In the genomic region with DNA sequence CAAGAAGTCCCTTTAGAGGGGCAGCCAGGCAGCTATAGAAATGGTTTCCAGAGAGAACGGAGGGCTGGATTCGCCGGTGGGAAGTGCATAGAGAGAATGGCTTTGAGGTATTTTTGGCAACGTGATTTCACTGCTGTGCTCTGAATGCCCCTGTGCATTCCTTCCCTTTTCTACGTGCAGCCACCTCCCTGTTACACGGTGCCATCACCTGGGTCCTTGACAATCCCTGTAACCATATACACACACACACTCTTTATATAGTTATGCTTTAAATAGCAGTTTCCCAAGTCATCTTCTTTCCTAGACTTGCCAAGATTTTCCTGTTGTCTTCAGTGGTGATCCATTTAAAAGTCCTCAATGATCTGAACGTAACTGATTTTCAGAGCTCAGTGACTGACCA, we compare ENCODE assay signal across 22 mouse cellular contexts.
DNase-seq lines count a peak whose midpoint lies in the region; ATAC-seq lines count a peak whose summit lies in the region.
"Had no signal": no experiment of that assay in that cellular context is flagged by ENCODE, and none has a peak within 500 bp of the region (broad histone marks: within the 10 kb centered on the region; RNA-seq: fewer than 3 reads in every experiment).

No protein-coding gene starts in this region.

- no peak overlapping the region for H3K4me3 ChIP-seq in heart, embryonic 12.5 days
- H3K4me3 ChIP-seq in heart, embryonic 14.5 days (ENCODE audit: control insufficient read depth in 1 of 2, insufficient read depth in 1 of 2, low read depth in 1 of 2, low read length in 2 of 2), result no peak overlapping the region
- no peak overlapping the region for H3K4me3 ChIP-seq in heart, embryonic 16.5 days (ENCODE audit: low read length)
- no peak overlapping the region for H3K4me3 ChIP-seq in heart, embryonic 11.5 days (ENCODE audit: low read depth, low read length)
- H3K4me3 ChIP-seq: embryonic facial prominence, embryonic 13.5 days; embryonic facial prominence, embryonic 15.5 days; erythroblast, embryonic 14.5 days; forebrain, embryonic 10.5 days; forebrain, embryonic 12.5 days had no signal

- intact Hi-C loops in heart, postnatal 25 days (cut with DNase I), result no loop called here
- intact Hi-C loops in heart, postnatal 36 days (cut with DNase I), result loop anchor here (10.0 kb wide), 1 partner anchor 413 kb away; no protein-coding TSS in a partner anchor

- H3K36me3 ChIP-seq in heart, embryonic 12.5 days, result no peaks in the 10 kb centered on the region
- no peaks in the 10 kb centered on the region for H3K36me3 ChIP-seq in heart, embryonic 14.5 days (ENCODE audit: control insufficient read depth, insufficient read depth, low read length)
- H3K36me3 ChIP-seq in heart, embryonic 16.5 days (ENCODE audit: control insufficient read depth, insufficient read depth), result no peaks in the 10 kb centered on the region
- no peaks in the 10 kb centered on the region; the same call in 1 of the 2 replicates for H3K36me3 ChIP-seq in heart, embryonic 11.5 days (ENCODE audit: control insufficient read depth, insufficient read depth, low read length)
- H3K36me3 ChIP-seq: embryonic facial prominence, embryonic 13.5 days; embryonic facial prominence, embryonic 15.5 days; forebrain, embryonic 10.5 days; forebrain, embryonic 12.5 days had no signal

- H3K4me1 ChIP-seq in heart, embryonic 12.5 days (replicated peaks), result no peaks in the 10 kb centered on the region
- peaks cover 2 to 7% of the 10 kb centered on the region in 2 experiments; a peak in 2 of 4 replicates for H3K4me1 ChIP-seq in heart, embryonic 14.5 days (ENCODE audit: control insufficient read depth in 2 of 2, insufficient read depth in 2 of 2, low read length in 2 of 2)
- H3K4me1 ChIP-seq in heart, embryonic 16.5 days (ENCODE audit: control insufficient read depth, insufficient read depth, low read length), result no peaks in the 10 kb centered on the region
- no peaks in the 10 kb centered on the region for H3K4me1 ChIP-seq in heart, embryonic 11.5 days (ENCODE audit: control insufficient read depth, insufficient read depth, low read length)
- H3K4me1 ChIP-seq: embryonic facial prominence, embryonic 13.5 days; embryonic facial prominence, embryonic 15.5 days; forebrain, embryonic 12.5 days had no signal

- DNase-seq in heart, postnatal 25 days (ENCODE audit: low spot score), result no peak
- DNase-seq in heart, postnatal 36 days, result no peak
- DNase-seq: adrenal gland, adult 2 months; adrenal gland, postnatal 10 days; adrenal gland, postnatal 25 days; cerebellum, adult 11 months; cerebellum, adult 18-20 months; cerebellum, adult 8-10 months; cerebellum, adult 9-11 months; cerebellum, postnatal 14 days; cerebellum, postnatal 36 days; embryo, embryonic 11 days had no signal

- no peak for ATAC-seq in heart, embryonic 12.5 days (ENCODE audit: insufficient number of reproducible peaks, low FRiP score)
- no peak for ATAC-seq in heart, embryonic 14.5 days (ENCODE audit: insufficient number of reproducible peaks, insufficient read depth, low FRiP score, low read depth)
- peak; percentile 52; the same call in 1 of the 2 replicates for ATAC-seq in heart, embryonic 16.5 days (replicated peaks; ENCODE audit: extremely low read depth, insufficient read depth, low FRiP score)
- no peak for ATAC-seq in heart, embryonic 11.5 days (replicated peaks; ENCODE audit: insufficient number of reproducible peaks, low FRiP score, low TSS enrichment)
- ATAC-seq: forebrain, embryonic 14.5 days had no signal

- no peaks in the 10 kb centered on the region for H3K27me3 ChIP-seq in heart, embryonic 12.5 days (replicated peaks)
- H3K27me3 ChIP-seq in heart, embryonic 14.5 days (ENCODE audit: control insufficient read depth, insufficient read depth, low read length), result no peaks in the 10 kb centered on the region
- H3K27me3 ChIP-seq in heart, embryonic 16.5 days (ENCODE audit: control insufficient read depth, insufficient read depth, low read length), result no peaks in the 10 kb centered on the region
- H3K27me3 ChIP-seq in heart, embryonic 11.5 days (ENCODE audit: control insufficient read depth, insufficient read depth, low read length), result no peaks in the 10 kb centered on the region
- H3K27me3 ChIP-seq: embryonic facial prominence, embryonic 13.5 days; embryonic facial prominence, embryonic 15.5 days; forebrain, embryonic 12.5 days had no signal

- no peak overlapping the region for H3K9ac ChIP-seq in heart, embryonic 12.5 days
- no peak overlapping the region for H3K9ac ChIP-seq in heart, embryonic 14.5 days (ENCODE audit: low read length)
- H3K9ac ChIP-seq in heart, embryonic 16.5 days (ENCODE audit: low read length), result no peak overlapping the region
- no peak overlapping the region for H3K9ac ChIP-seq in heart, embryonic 11.5 days (ENCODE audit: low read depth, low read length)
- H3K9ac ChIP-seq: embryonic facial prominence, embryonic 13.5 days; embryonic facial prominence, embryonic 15.5 days; forebrain, embryonic 12.5 days had no signal

- 47% methylated on average over 7 of the region's 7 CpGs for WGBS in heart, embryonic 12.5 days
- WGBS in heart, embryonic 14.5 days, result 35% methylated on average over 7 of the region's 7 CpGs
- WGBS in heart, embryonic 16.5 days, result 43% methylated on average over 7 of the region's 7 CpGs
- WGBS in heart, embryonic 11.5 days (ENCODE audit: insufficient replicate concordance), result 51% methylated on average over 7 of the region's 7 CpGs

- no peak overlapping the region for H3K27ac ChIP-seq in heart, embryonic 12.5 days (ENCODE audit: poor library complexity, severe bottlenecking)
- H3K27ac ChIP-seq in heart, embryonic 14.5 days (replicated peaks in 1 of 2; ENCODE audit: control insufficient read depth in 1 of 2, insufficient read depth in 1 of 2, low read depth in 2 of 2, low read length in 2 of 2), result no peak overlapping the region; a peak in 1 of 4 replicates
- H3K27ac ChIP-seq in heart, embryonic 16.5 days (ENCODE audit: low read length), result no peak overlapping the region
- no peak overlapping the region for H3K27ac ChIP-seq in heart, embryonic 11.5 days (ENCODE audit: low read depth, low read length)
- H3K27ac ChIP-seq: embryonic facial prominence, embryonic 13.5 days; embryonic facial prominence, embryonic 15.5 days; forebrain, embryonic 10.5 days; forebrain, embryonic 12.5 days had no signal

- no peaks in the 10 kb centered on the region for H3K9me3 ChIP-seq in heart, embryonic 12.5 days (replicated peaks)
- no peaks in the 10 kb centered on the region for H3K9me3 ChIP-seq in heart, embryonic 14.5 days (ENCODE audit: control insufficient read depth, low read length)
- H3K9me3 ChIP-seq in heart, embryonic 16.5 days (replicated peaks; ENCODE audit: control insufficient read depth, low read length), result no peaks in the 10 kb centered on the region
- no peaks in the 10 kb centered on the region for H3K9me3 ChIP-seq in heart, embryonic 11.5 days (replicated peaks; ENCODE audit: control insufficient read depth, low read length)
- H3K9me3 ChIP-seq: embryonic facial prominence, embryonic 13.5 days; embryonic facial prominence, embryonic 15.5 days; forebrain, embryonic 10.5 days; forebrain, embryonic 12.5 days had no signal

- peak overlapping the region; percentile 16; the same call in 1 of the 2 replicates for H3K4me2 ChIP-seq in heart, embryonic 12.5 days
- H3K4me2 ChIP-seq in heart, embryonic 14.5 days (ENCODE audit: low read length), result peak overlapping the region; percentile 35; the same call in 1 of the 2 replicates
- no peak overlapping the region; the same call in 1 of the 2 replicates for H3K4me2 ChIP-seq in heart, embryonic 16.5 days (ENCODE audit: low read depth, low read length)
- no peak overlapping the region for H3K4me2 ChIP-seq in heart, embryonic 11.5 days
- H3K4me2 ChIP-seq: embryonic facial prominence, embryonic 13.5 days; embryonic facial prominence, embryonic 15.5 days; forebrain, embryonic 12.5 days had no signal

Comparison
In these comparisons a context has a peak if more than half of its experiments do, and no peak if none do; other contexts are left out.
1. H3K4me2 ChIP-seq: peak in heart, embryonic 12.5 days (single experiment) and heart, embryonic 14.5 days (single experiment); none in heart, embryonic 16.5 days (single experiment) and heart, embryonic 11.5 days (single experiment).